Mouse (Mus musculus): ENCODE data around the gene Gm20388. TPM values are rescaled to one million over a fixed set of nuclear protein-coding genes. Genes with fewer than 3 reads are reported as not detected.
"Not testable (repeated sequence)": the region's sequence is repeated elsewhere in the genome, so short reads cannot be mapped to it uniquely, and the experiment has no call there.

Gm20388 gene
- polyA plus RNA-seq, 1 experiment from 2014 or later: 1.4 TPM

DNA sequence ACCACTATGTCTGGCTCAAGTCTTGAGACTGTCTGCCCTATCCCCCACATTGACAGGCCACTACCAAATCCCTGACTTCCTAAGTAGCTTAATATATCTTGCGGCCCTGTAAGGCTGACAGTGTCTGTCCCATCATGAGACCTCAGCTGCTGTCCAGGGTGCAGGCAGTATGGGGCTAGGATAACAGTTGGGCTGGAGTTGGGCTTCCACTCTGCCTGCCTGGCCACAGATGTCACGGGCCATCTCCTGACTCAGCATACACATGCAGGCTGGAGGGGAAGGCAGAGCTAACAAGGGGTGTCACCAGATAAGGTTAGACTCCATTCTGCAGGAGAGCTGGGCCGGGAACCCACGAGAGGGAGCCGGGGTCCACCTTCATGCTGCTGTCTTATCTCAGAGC lies 3596.5 kb downstream of the Gm20388 start:
- Histone ChIP-seq H3K4me3 (ENCODE audit: low read depth, low read length) (no peak overlapping the region), H3K4me2 (ENCODE audit: low read depth, low read length) (no peak overlapping the region), H3K27me3 (ENCODE audit: control insufficient read depth, insufficient read depth, low read depth, low read length) (no peaks in the 10 kb centered on the region), H3K9ac (ENCODE audit: low read depth, low read length) (no peak overlapping the region), H3K9me3 (replicated peaks; ENCODE audit: control insufficient read depth, low read length) (no peaks in the 10 kb centered on the region), H3K4me1 (ENCODE audit: control insufficient read depth, low read depth, low read length) (no peaks in the 10 kb centered on the region), H3K27ac (ENCODE audit: low read length) (no peak overlapping the region), H3K36me3 (ENCODE audit: control insufficient read depth, insufficient read depth) (peaks cover 15% of the 10 kb centered on the region)
- ATAC-seq (ENCODE audit: low read depth): no peak
- 40% methylated on average over 5 of the region's 5 CpGs for WGBS (ENCODE audit: insufficient replicate concordance)

DNA sequence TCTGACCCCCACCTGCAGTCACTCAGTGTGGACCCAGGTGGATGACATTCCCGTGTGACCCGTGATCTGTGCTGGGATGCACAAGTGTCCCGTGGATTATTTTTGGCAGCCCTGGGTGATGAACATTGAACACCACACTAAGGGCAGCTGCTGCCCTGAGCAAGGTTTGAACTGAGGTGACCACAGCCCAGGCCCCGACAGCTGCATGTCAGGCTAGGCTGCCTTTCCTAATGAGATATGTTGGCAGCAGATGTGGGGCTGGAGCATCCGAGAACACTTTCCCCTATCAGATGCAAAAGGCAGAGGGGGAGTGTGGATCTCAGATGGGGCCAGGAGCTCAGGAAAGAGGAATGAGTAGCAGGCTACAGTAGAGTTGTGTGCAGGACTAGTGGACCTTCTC lies 3600.2 kb downstream of the Gm20388 start:
- Histone ChIP-seq H3K9ac (ENCODE audit: low read depth, low read length) (no peak overlapping the region), H3K27ac (ENCODE audit: low read length) (no peak overlapping the region), H3K4me1 (ENCODE audit: control insufficient read depth, low read depth, low read length) (peaks cover 5% of the 10 kb centered on the region; the same call in 1 of the 2 replicates), H3K4me2 (ENCODE audit: low read depth, low read length) (no peak overlapping the region), H3K4me3 (ENCODE audit: low read depth, low read length) (no peak overlapping the region), H3K27me3 (ENCODE audit: control insufficient read depth, insufficient read depth, low read depth, low read length) (peaks cover 33% of the 10 kb centered on the region), H3K9me3 (replicated peaks; ENCODE audit: control insufficient read depth, low read length) (no peaks in the 10 kb centered on the region), H3K36me3 (ENCODE audit: control insufficient read depth, insufficient read depth) (no peaks in the 10 kb centered on the region)
- WGBS (ENCODE audit: insufficient replicate concordance): 61% methylated on average over 5 of the region's 5 CpGs
- ATAC-seq (ENCODE audit: low read depth): no peak

DNA sequence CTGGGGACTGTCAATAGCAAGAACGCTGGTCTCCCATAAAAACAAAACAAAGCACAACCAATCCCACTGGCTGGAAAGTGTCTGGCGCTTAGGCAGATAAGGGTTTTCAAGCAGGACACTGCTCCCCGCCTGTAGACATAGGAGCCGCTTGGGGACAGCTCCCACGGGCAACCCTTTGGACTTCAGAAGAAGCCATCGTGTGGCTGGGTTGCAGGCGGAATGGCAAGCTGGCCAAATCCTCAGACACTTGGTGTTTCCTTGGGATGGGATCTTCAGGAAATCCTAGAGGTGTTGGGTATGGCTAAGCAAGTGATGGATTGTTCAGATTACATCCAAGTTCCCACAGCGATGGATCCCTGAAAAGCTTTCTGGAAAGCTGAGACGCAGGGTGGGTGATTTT lies 3603.5 kb downstream of the Gm20388 start:
- no peak overlapping the region for H3K27ac ChIP-seq (ENCODE audit: low read length)
- peaks cover 10% of the 10 kb centered on the region for H3K4me1 ChIP-seq (ENCODE audit: control insufficient read depth, low read depth, low read length)
- H3K4me2 ChIP-seq (ENCODE audit: low read depth, low read length): no peak overlapping the region
- ATAC-seq (ENCODE audit: low read depth): no peak
- WGBS (ENCODE audit: insufficient replicate concordance): 7% methylated on average over 9 of the region's 9 CpGs
- H3K27me3 ChIP-seq (ENCODE audit: control insufficient read depth, insufficient read depth, low read depth, low read length): peaks cover 45% of the 10 kb centered on the region
- no peak overlapping the region for H3K4me3 ChIP-seq (ENCODE audit: low read depth, low read length)
- H3K9me3 ChIP-seq (replicated peaks; ENCODE audit: control insufficient read depth, low read length): no peaks in the 10 kb centered on the region
- no peak overlapping the region for H3K9ac ChIP-seq (ENCODE audit: low read depth, low read length)
- no peaks in the 10 kb centered on the region for H3K36me3 ChIP-seq (ENCODE audit: control insufficient read depth, insufficient read depth)

DNA sequence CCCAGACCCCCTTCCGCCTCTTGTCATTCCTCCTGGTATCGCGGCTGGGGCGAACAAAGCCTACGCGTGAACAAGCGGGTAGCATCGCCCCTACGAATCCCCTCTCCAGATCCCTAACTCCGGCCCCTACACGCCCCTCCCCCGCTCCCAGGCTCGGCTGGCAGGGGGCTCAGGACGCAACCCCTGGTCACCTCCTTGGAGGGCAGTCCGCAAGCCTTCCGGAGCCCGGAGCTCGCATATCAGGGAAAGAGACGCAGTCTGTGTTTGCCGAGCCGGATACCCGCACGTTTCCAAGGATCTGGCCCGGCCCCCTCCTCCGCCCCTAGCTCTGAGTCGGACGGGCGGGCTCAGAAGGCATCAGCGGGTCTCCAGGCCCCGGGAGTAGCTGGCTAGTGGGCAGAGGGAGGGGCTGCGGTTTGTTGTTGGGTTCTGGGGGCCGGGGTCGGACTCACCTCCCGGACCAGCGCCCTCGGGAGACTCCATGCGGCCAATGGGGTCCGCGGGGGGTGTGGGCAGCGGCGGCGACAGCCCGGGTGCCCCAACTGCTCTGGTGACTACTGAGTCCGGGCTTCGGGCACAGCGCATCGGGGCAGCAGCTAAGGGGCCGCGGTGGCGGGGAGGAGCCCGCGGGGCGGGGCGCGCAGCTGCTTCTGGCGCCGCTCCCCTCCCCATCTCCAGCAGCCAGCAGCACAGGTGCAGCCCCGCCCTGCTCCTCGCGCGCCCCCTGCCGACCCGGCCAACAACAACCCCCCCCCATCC lies 3604.3 kb downstream of the Gm20388 start, which contains the start of gene Dbndd1:
TSS of gene Dbndd1 (minus strand) at position 683 of the 759 bp plus-strand sequence.
- no peak for ATAC-seq (ENCODE audit: low read depth)
- peaks cover 45% of the 10 kb centered on the region for H3K27me3 ChIP-seq (ENCODE audit: control insufficient read depth, insufficient read depth, low read depth, low read length)
- peaks cover 13% of the 10 kb centered on the region for H3K4me1 ChIP-seq (ENCODE audit: control insufficient read depth, low read depth, low read length)

DNA sequence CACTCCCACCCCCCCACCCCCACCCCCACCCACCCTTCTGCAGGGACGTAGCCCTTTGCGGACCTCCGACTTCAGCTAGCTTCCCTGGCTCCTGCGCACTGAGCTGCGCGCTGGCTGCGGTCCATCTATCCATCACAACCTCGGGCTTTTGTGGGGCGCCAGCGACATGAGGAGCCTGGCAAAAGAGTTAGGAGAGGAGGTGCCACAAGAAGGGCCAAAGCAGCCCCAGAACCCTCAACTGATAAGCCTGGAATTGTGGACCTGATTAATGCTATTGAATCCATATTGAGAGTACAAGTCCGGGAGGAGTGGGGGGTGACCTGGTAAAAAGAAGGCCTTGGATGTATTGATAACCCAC lies 3604.9 kb downstream of the Gm20388 start:
- Histone ChIP-seq H3K4me1 (ENCODE audit: control insufficient read depth, low read depth, low read length) (peaks cover 13% of the 10 kb centered on the region), H3K27ac (ENCODE audit: low read length) (no peak overlapping the region), H3K36me3 (ENCODE audit: control insufficient read depth, insufficient read depth) (no peaks in the 10 kb centered on the region), H3K27me3 (ENCODE audit: control insufficient read depth, insufficient read depth, low read depth, low read length) (peaks cover 45% of the 10 kb centered on the region), H3K9ac (ENCODE audit: low read depth, low read length) (no peak overlapping the region), H3K4me2 (ENCODE audit: low read depth, low read length) (peak overlapping the region; percentile 71; the same call in 1 of the 2 replicates), H3K9me3 (replicated peaks; ENCODE audit: control insufficient read depth, low read length) (no peaks in the 10 kb centered on the region), H3K4me3 (ENCODE audit: low read depth, low read length) (no peak overlapping the region)
- WGBS (ENCODE audit: insufficient replicate concordance): 3% methylated on average over 11 of the region's 11 CpGs
- no peak for ATAC-seq (ENCODE audit: low read depth)

More for the DNA sequence above, 3604.3 kb downstream of the Gm20388 start, which contains the start of gene Dbndd1:
- H3K4me2 ChIP-seq (ENCODE audit: low read depth, low read length): peak within 1 kb of the TSS; percentile 71
- H3K36me3 ChIP-seq (ENCODE audit: control insufficient read depth, insufficient read depth): no peaks in the 10 kb centered on the region
- H3K27ac ChIP-seq (ENCODE audit: low read length): no peak within 1 kb of the TSS
- no peak within 1 kb of the TSS for H3K9ac ChIP-seq (ENCODE audit: low read depth, low read length)
- WGBS (ENCODE audit: insufficient replicate concordance): 0% methylated on average over 46 of the region's 63 CpGs
- H3K4me3 ChIP-seq (ENCODE audit: low read depth, low read length): peak within 1 kb of the TSS; percentile 56
- H3K9me3 ChIP-seq (replicated peaks; ENCODE audit: control insufficient read depth, low read length): no peaks in the 10 kb centered on the region

DNA sequence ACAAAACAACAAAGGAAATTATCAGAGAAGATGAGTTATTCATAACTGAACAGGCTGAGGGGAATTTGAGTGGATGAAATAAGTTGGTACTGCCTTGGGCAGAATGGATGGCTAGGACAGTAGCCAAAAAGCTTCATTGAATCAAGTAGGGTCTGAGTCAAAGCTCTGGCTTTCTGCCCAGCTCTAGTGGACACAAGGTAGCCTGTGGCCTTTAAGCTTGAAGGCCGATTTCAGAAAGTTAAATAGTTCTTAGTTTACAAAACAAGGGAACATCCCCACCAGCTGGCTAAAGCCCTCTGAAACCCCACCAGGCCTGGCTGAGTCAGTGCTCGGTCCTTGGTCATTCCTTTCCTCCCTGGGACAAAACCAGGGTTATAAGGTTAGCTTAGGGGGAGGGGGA lies 3606.0 kb downstream of the Gm20388 start:
- ATAC-seq (ENCODE audit: low read depth): no peak
- 27% methylated on average over 2 of the region's 2 CpGs for WGBS (ENCODE audit: insufficient replicate concordance)
- Histone ChIP-seq H3K4me2 (ENCODE audit: low read depth, low read length) (no peak overlapping the region), H3K27me3 (ENCODE audit: control insufficient read depth, insufficient read depth, low read depth, low read length) (peaks cover 45% of the 10 kb centered on the region), H3K9ac (ENCODE audit: low read depth, low read length) (no peak overlapping the region), H3K4me1 (ENCODE audit: control insufficient read depth, low read depth, low read length) (peaks cover 13% of the 10 kb centered on the region), H3K9me3 (replicated peaks; ENCODE audit: control insufficient read depth, low read length) (no peaks in the 10 kb centered on the region), H3K27ac (ENCODE audit: low read length) (no peak overlapping the region), H3K4me3 (ENCODE audit: low read depth, low read length) (no peak overlapping the region), H3K36me3 (ENCODE audit: control insufficient read depth, insufficient read depth) (no peaks in the 10 kb centered on the region)

DNA sequence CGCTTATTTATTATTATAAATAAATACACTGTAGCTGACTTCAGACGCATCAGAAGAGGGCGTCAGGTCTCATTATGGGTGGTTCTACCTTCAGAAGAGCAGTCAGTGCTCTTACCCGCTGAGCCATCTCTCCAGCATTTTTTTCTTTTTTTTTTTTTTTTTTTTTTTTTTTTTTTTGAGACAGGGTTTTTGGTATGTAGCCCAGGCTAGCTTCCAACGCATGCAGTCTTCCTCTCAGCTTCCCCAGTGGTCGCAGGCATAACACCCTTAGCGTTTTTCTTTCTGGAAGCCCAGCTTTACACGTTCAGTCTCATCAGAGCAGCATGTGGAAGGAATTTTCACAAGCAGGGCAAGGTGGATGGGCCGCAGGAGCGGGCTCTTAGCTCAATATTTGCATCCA lies 3607.5 kb downstream of the Gm20388 start:
- H3K36me3 ChIP-seq (ENCODE audit: control insufficient read depth, insufficient read depth): no peaks in the 10 kb centered on the region
- WGBS (ENCODE audit: insufficient replicate concordance): 32% methylated on average over 10 of the region's 10 CpGs
- no peak overlapping the region for H3K27ac ChIP-seq (ENCODE audit: low read length)
- no peak for ATAC-seq (ENCODE audit: low read depth)
- no peaks in the 10 kb centered on the region for H3K9me3 ChIP-seq (replicated peaks; ENCODE audit: control insufficient read depth, low read length)
- peaks cover 13% of the 10 kb centered on the region for H3K4me1 ChIP-seq (ENCODE audit: control insufficient read depth, low read depth, low read length)
- H3K4me3 ChIP-seq (ENCODE audit: low read depth, low read length): peak overlapping the region; percentile 64; the same call in 1 of the 2 replicates
- H3K4me2 ChIP-seq (ENCODE audit: low read depth, low read length): peak overlapping the region; percentile 72
- H3K27me3 ChIP-seq (ENCODE audit: control insufficient read depth, insufficient read depth, low read depth, low read length): peaks cover 38% of the 10 kb centered on the region
- no peak overlapping the region for H3K9ac ChIP-seq (ENCODE audit: low read depth, low read length)

DNA sequence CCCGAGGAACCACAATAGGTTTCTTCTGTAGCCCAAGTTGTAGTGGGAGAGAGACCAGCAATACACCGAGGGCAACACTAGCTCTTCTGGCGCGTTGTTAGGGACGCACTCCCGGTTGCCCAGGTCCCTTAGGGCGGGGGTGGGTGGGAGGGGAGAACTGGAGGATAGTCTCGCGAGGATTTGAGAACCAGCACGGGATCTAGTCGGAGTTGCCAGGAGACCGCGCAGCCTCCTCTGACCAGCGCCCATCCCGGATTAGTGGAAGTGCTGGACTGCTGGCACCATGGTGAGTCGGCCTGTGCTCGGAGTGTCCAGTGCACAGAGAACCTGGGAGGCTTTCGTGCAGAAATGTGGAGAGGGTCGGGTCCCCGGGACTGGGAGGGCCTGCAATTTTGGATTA lies 3608.0 kb downstream of the Gm20388 start, which contains the start of gene Gas8:
TSS of gene Gas8 (plus strand) at position 168 of the 400 bp plus-strand sequence.
- Histone ChIP-seq H3K9ac (ENCODE audit: low read depth, low read length) (peak within 1 kb of the TSS; percentile 38), H3K27me3 (ENCODE audit: control insufficient read depth, insufficient read depth, low read depth, low read length) (peaks cover 33% of the 10 kb centered on the region), H3K4me3 (ENCODE audit: low read depth, low read length) (peak within 1 kb of the TSS; percentile 64), H3K27ac (ENCODE audit: low read length) (no peak within 1 kb of the TSS), H3K4me2 (ENCODE audit: low read depth, low read length) (peak within 1 kb of the TSS; percentile 72), H3K4me1 (ENCODE audit: control insufficient read depth, low read depth, low read length) (peaks cover 13% of the 10 kb centered on the region), H3K36me3 (ENCODE audit: control insufficient read depth, insufficient read depth) (no peaks in the 10 kb centered on the region), H3K9me3 (replicated peaks; ENCODE audit: control insufficient read depth, low read length) (no peaks in the 10 kb centered on the region)
- ATAC-seq (ENCODE audit: low read depth): peak; percentile 91
- whole genome bisulfite sequencing (ENCODE audit: insufficient replicate concordance): 0% methylated on average over 20 of the region's 20 CpGs

DNA sequence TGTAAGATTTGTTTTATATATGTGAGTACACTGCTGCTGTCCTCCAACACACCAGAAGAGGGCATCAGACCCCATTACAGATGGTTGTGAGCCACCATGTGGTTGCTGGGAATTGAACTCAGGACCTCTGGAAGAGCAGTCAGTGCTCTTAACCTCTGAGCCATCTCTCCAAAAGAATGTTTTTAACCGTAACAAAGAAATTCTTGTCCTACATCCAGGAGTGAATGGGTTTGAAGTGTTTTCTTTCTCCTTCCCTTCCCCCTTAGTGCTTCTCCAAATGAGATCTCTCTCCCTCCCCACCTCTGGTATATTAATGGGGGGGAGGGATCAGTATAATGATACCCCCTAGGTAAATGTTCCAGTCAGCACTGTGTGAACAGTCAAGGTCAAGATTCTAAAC lies 3609.4 kb downstream of the Gm20388 start:
- H3K9ac ChIP-seq (ENCODE audit: low read depth, low read length); H3K4me3 ChIP-seq (ENCODE audit: low read depth, low read length); H3K27ac ChIP-seq (ENCODE audit: low read length); H3K9me3 ChIP-seq (replicated peaks; ENCODE audit: control insufficient read depth, low read length); H3K4me2 ChIP-seq (ENCODE audit: low read depth, low read length); ATAC-seq (ENCODE audit: low read depth); H3K4me1 ChIP-seq (ENCODE audit: control insufficient read depth, low read depth, low read length); H3K36me3 ChIP-seq (ENCODE audit: control insufficient read depth, insufficient read depth): not testable (repeated sequence)
- WGBS (ENCODE audit: insufficient replicate concordance): 88% methylated on average over 1 of the region's 1 CpGs
- peaks cover 19% of the 10 kb centered on the region for H3K27me3 ChIP-seq (ENCODE audit: control insufficient read depth, insufficient read depth, low read depth, low read length)

All from liver, embryonic 16.5 days (tissue).